Mouse (Mus musculus): Measurements from ENCODE around the gene Ripor3. TPM values are rescaled to one million over a fixed set of nuclear protein-coding genes. Genes with fewer than 3 reads are reported as not detected.

The Ripor3 gene
- polyA plus RNA-seq, 1 experiment from 2014 or later: 0.93 TPM

DNA sequence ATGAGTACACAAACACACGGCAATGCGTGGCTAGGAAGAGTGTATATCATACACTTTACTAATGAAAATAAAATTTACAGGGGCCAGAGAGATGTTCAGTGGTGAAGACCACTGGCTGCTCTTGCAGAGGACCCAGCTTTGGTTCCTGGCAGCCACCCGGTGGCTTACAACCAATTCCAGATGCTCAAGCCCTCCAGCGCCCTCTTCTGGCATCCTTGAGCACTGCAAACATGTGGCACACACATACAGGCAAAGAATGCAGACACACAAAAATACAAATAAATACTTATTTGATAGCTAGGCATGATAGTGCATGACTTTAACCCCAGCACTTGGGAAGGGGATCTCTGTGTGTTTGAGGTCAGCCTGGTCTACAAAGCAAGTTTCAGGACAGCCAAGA, 36.0 kb upstream of the Ripor3 start:
- DNase-seq (ENCODE audit: extremely low spot score, low spot score): no peak

DNA sequence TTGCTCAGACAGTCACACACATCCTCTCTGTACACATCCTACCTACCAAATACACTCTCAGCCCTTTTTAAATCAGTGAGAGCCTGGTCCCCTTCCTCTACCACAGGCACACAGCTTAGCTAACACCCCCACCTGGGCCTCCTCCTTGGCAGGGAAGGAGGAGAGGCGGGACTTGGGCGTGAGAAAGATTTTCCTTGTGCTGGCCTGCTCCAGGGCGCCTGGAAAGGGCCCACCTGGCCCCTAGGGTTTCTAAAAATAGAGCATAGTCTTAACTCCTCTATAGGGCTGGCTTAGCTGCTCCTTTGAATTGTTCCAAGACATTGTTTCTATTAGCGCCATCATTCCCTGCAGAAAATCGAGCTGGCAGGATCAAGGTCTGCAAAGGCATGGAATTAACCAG, 35.4 kb upstream of the Ripor3 start:
- no peak for DNase-seq (ENCODE audit: extremely low spot score, low spot score)
- H3K27ac ChIP-seq: 0 out of 2 replicates have a peak overlapping the region, but pooled peaks have one; percentile 30
- no peaks in the 10 kb centered on the region for H3K36me3 ChIP-seq (replicated peaks)
- no peak overlapping the region for H3K4me3 ChIP-seq
- H3K27me3 ChIP-seq (ENCODE audit: poor library complexity, severe bottlenecking): peaks cover 43% of the 10 kb centered on the region
- 27% methylated on average over 5 of the region's 5 CpGs for WGBS
- H3K9me3 ChIP-seq: no peaks in the 10 kb centered on the region
- peaks cover 35% of the 10 kb centered on the region for H3K4me1 ChIP-seq

More for the DNA sequence above, 36.0 kb upstream of the Ripor3 start:
- Histone ChIP-seq H3K9me3 (no peaks in the 10 kb centered on the region), H3K27me3 (ENCODE audit: poor library complexity, severe bottlenecking) (peaks cover 50% of the 10 kb centered on the region), H3K27ac (no peak overlapping the region), H3K36me3 (replicated peaks) (no peaks in the 10 kb centered on the region), H3K4me1 (peaks cover 36% of the 10 kb centered on the region), H3K4me3 (no peak overlapping the region)
- 77% methylated on average over 4 of the region's 4 CpGs for WGBS

DNA sequence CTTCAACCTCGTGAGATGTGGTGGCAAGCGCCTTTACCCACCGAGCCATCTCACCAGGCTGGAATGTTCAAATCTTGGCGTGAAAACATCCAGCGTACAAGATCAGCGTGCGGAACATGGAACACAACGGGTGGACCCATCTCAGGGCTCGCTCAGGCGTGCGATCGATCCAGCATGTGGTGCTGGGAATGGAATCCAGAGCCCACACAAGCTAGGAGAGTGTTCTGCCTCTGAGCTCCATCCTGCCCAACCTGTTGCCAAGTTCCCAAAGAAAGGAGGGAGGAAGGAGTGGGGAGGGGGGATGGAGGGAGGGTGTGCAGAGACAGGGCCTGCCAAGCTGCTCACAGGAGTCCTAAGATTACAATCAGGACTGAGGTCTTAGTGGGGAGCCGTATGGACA, 34.9 kb upstream of the Ripor3 start:
- Histone ChIP-seq H3K9me3 (no peaks in the 10 kb centered on the region), H3K27ac (0 out of 2 replicates have a peak overlapping the region, but pooled peaks have one; percentile 30), H3K4me1 (peaks cover 35% of the 10 kb centered on the region), H3K27me3 (ENCODE audit: poor library complexity, severe bottlenecking) (peaks cover 39% of the 10 kb centered on the region), H3K36me3 (replicated peaks) (no peaks in the 10 kb centered on the region), H3K4me3 (no peak overlapping the region)
- 71% methylated on average over 13 of the region's 13 CpGs for WGBS
- no peak for DNase-seq (ENCODE audit: extremely low spot score, low spot score)

DNA sequence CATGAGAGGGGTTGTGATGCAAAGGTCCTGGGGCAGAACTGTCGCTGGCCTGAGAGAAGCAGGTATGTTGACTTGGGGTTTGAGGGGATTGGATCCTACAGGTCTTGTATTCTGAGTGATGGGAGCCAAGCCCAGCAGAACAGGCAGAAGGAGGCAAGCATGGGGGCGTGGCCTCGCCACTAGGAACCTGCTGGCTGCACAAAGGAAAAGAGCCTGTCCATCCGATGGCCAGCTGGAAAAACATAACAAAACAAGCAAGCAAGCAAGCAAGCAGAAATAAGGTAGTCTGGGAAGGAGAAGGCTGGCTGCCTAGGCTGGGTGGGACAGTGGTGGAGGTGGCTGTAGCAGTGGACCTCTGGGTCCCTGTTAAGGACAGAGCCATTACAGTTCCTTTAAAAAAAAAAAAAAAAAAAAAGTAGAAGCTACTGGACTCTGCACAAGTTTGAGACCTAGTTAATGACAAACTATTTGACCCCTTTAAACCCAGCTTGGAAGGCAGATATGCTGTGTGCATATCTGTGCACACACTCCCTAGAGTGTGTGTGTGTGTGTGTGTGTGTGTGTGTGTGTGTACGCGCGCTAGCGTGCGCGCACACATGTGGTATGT, 34.4 kb upstream of the Ripor3 start:
- peaks cover 30% of the 10 kb centered on the region for H3K4me1 ChIP-seq
- H3K4me3 ChIP-seq: no peak overlapping the region
- no peaks in the 10 kb centered on the region for H3K36me3 ChIP-seq (replicated peaks)
- WGBS: 68% methylated on average over 10 of the region's 10 CpGs
- H3K27ac ChIP-seq: no peak overlapping the region
- H3K27me3 ChIP-seq (ENCODE audit: poor library complexity, severe bottlenecking): peaks cover 33% of the 10 kb centered on the region
- no peaks in the 10 kb centered on the region for H3K9me3 ChIP-seq
- DNase-seq (ENCODE audit: extremely low spot score, low spot score): no peak

DNA sequence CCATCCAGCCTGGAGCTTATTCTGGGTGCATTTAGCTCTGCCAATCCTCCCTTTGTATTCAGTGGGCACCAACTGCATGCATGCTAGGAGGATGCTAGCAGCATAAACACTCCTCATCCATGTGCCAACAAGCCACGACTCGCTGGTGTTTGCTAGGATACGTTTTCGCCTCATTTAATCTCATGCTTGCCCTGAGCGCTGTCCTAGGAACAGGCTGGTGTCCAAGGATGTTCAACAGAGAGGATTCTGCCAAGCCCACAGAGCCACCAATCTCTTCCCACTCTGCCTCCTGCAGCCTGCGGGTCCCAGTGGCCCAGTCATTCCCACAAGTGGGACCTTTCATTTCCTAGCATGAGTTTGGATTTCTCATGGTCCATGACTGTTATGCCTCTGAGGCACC, 31.6 kb upstream of the Ripor3 start:
- H3K27ac ChIP-seq: no peak overlapping the region
- peaks cover 21% of the 10 kb centered on the region for H3K4me1 ChIP-seq
- WGBS: 83% methylated on average over 6 of the region's 6 CpGs
- H3K27me3 ChIP-seq (ENCODE audit: poor library complexity, severe bottlenecking): 0 out of 2 replicates have a peak, but pooled peaks cover 5% of the 10 kb centered on the region
- no peak for DNase-seq (ENCODE audit: extremely low spot score, low spot score)
- H3K36me3 ChIP-seq (replicated peaks): no peaks in the 10 kb centered on the region
- no peak overlapping the region for H3K4me3 ChIP-seq
- no peaks in the 10 kb centered on the region for H3K9me3 ChIP-seq

DNA sequence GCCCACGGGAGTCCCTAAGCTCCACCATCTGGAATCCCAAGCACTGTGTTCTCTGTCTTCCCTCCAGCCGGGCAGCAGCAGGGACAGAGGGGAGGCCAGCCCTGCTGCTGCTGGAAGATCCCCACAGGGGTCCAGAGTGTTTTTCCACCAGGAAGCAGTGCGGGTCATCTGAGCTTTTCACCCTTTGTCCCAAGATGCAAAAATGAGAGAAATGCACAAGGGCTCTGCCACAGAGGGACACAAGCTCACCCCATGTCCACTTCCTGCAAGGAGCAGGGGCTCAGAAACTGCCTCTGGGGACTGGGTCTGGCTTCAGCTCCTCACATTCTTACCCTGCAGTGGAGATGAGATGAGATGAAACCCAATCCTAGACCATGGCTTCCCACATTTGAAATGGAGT, 30.3 kb upstream of the Ripor3 start:
- H3K9me3 ChIP-seq: no peaks in the 10 kb centered on the region
- 0 out of 2 replicates have a peak, but pooled peaks cover 4% of the 10 kb centered on the region for H3K27me3 ChIP-seq (ENCODE audit: poor library complexity, severe bottlenecking)
- no peaks in the 10 kb centered on the region for H3K36me3 ChIP-seq (replicated peaks)
- peaks cover 20% of the 10 kb centered on the region for H3K4me1 ChIP-seq
- H3K4me3 ChIP-seq: no peak overlapping the region
- no peak overlapping the region for H3K27ac ChIP-seq
- DNase-seq (ENCODE audit: extremely low spot score, low spot score): no peak
- WGBS: 47% methylated on average over 3 of the region's 3 CpGs

DNA sequence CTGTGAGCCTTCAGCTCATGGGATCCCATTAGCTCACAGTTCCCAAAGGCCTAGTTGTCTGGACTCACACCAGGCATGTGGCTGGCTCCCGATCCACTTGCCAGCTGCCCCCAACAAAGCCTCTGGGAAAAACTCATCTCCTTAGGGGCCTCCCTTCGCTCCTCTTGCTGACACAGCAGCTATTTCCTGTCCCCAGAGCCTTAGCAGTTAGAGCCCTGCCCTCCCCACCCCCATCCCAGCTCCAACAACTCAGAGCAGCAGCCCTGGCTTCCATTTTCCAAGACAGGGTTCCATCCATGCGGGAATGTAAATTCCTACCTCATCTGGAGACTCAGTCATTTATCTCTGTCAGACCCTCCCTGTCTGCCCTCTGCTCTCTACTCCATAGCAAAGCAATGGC, 26.6 kb upstream of the Ripor3 start:
- H3K36me3 ChIP-seq (replicated peaks): no peaks in the 10 kb centered on the region
- H3K4me1 ChIP-seq: peaks cover 14% of the 10 kb centered on the region; the same call in 1 of the 2 replicates
- no peak overlapping the region for H3K27ac ChIP-seq
- H3K4me3 ChIP-seq: no peak overlapping the region
- DNase-seq (ENCODE audit: extremely low spot score, low spot score): no peak
- no peaks in the 10 kb centered on the region for H3K27me3 ChIP-seq (ENCODE audit: poor library complexity, severe bottlenecking)
- 69% methylated on average over 3 of the region's 3 CpGs for WGBS
- no peaks in the 10 kb centered on the region for H3K9me3 ChIP-seq

DNA sequence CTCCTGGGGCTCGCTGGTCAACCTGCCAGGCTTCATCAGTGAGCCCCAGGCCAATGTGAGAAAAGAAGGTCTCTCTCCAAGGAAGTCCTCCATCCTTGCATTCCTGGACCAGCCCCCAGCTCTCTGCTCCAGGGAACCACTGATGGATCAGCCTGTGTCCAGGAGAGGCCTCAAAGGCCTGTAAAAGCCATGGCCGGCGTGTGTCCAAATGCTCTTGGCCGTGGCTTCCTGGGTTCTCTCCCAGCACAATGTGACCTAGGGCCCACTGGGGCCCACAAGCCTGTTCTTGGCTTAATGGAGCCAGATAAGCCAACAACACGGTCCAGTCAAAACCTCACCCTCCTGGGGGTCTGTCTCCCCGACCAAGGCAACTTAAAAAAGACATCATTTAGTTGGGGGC, 25.5 kb upstream of the Ripor3 start:
- H3K27me3 ChIP-seq (ENCODE audit: poor library complexity, severe bottlenecking): no peaks in the 10 kb centered on the region
- H3K36me3 ChIP-seq (replicated peaks): no peaks in the 10 kb centered on the region
- no peak overlapping the region for H3K27ac ChIP-seq
- WGBS: 83% methylated on average over 6 of the region's 6 CpGs
- H3K4me3 ChIP-seq: no peak overlapping the region
- H3K4me1 ChIP-seq: peaks cover 20% of the 10 kb centered on the region; the same call in 1 of the 2 replicates
- H3K9me3 ChIP-seq: no peaks in the 10 kb centered on the region
- no peak for DNase-seq (ENCODE audit: extremely low spot score, low spot score)

DNA sequence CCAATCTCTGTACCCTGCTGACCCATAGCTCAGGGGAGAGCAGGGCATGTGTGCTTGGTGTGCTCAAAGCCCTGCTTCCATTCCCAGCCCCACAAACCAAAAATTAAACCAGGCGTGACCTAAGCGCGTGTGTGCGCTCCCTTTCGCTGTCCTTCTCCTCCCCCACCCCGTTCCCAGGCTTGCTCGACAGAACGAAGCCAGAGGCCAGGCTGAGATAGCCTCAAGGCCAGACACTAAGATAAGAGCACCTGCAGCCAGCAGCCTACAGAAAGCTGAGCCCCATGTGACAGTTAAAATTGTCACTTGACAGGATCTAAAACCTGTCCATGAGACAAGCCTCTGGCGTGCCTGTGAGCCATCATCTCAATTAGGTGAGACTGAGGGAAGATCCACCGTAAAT, 23.5 kb upstream of the Ripor3 start:
- Histone ChIP-seq H3K4me1 (peaks cover 15% of the 10 kb centered on the region; the same call in 1 of the 2 replicates), H3K36me3 (replicated peaks) (no peaks in the 10 kb centered on the region), H3K9me3 (peaks cover 2% of the 10 kb centered on the region; the same call in 1 of the 2 replicates), H3K4me3 (no peak overlapping the region), H3K27ac (no peak overlapping the region), H3K27me3 (ENCODE audit: poor library complexity, severe bottlenecking) (no peaks in the 10 kb centered on the region)
- WGBS: 77% methylated on average over 10 of the region's 10 CpGs
- no peak for DNase-seq (ENCODE audit: extremely low spot score, low spot score)

DNA sequence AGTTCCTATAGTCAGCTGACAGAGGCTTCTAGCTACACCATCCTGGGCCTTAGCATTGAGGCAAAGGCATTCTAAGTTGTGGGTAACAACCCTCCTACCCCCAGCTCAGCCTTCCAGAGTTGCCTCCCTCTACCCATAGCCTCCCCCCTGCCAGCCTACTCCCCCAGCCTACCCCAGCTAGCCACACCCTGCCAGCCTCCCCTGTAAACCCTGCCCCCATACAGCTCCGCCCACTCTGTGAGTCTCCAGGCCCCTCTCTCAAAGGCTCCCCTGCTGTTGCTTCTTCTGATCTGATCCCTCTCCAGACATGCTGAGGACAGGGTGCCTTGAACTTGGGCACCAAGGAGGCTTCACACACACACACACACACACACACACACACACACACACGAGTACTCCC, 21.4 kb upstream of the Ripor3 start:
- Histone ChIP-seq H3K4me3 (no peak overlapping the region), H3K27me3 (ENCODE audit: poor library complexity, severe bottlenecking) (no peaks in the 10 kb centered on the region), H3K9me3 (peaks cover 9% of the 10 kb centered on the region; the same call in 1 of the 2 replicates), H3K27ac (no peak overlapping the region; the same call in 1 of the 2 replicates), H3K36me3 (replicated peaks) (no peaks in the 10 kb centered on the region), H3K4me1 (peaks cover 11% of the 10 kb centered on the region; the same call in 1 of the 2 replicates)
- WGBS: 78% methylated on average over 2 of the region's 2 CpGs
- DNase-seq (ENCODE audit: extremely low spot score, low spot score): no peak

DNA sequence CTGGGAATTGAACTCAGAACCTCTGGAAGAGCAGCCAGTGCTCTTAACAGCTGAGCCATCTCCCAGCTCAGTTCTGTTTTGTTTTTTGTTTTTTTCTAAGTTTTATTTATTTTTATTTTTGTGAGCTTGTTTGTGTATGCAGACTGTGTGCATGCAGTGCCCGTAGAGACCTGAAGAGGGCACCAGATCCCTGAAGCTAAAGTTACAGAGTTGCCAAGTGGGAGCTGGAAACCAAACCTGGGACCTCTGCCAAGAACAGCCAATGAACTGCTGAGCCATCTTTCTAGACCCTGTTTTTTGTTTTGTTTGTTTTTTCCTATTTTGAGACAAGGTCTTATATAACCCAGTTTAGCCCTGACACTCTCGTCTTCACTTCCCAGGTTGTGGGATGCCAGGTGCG, 18.0 kb upstream of the Ripor3 start:
- Histone ChIP-seq H3K27me3 (ENCODE audit: poor library complexity, severe bottlenecking) (no peaks in the 10 kb centered on the region), H3K4me3 (no peak overlapping the region), H3K27ac (no peak overlapping the region), H3K9me3 (peaks cover 9% of the 10 kb centered on the region; the same call in 1 of the 2 replicates), H3K36me3 (replicated peaks) (no peaks in the 10 kb centered on the region), H3K4me1 (peaks cover 8% of the 10 kb centered on the region; the same call in 1 of the 2 replicates)
- 94% methylated on average over 3 of the region's 3 CpGs for WGBS
- DNase-seq (ENCODE audit: extremely low spot score, low spot score): no peak

DNA sequence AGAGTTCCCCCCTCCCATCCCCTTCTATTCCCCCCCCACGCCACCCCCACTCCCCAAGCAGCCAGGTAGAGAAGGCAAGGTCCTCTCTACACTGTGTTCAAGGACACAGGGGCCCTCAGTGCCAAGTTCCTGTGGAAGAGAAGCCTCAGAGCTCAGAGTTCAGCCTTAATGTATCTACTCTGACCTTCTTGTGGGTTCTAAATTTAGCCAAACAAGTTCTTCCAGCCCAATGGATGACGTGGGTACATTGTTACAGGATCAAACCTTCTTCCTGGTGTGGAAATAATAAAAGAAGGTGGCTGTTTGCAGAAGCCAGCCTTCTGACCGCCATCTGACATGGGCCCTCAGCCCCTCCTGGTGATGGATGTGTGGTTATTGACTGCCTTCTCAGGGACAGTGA, 16.0 kb upstream of the Ripor3 start:
- H3K9me3 ChIP-seq: peaks cover 9% of the 10 kb centered on the region; the same call in 1 of the 2 replicates
- no peaks in the 10 kb centered on the region for H3K27me3 ChIP-seq (ENCODE audit: poor library complexity, severe bottlenecking)
- H3K4me1 ChIP-seq: 0 out of 2 replicates have a peak, but pooled peaks cover 4% of the 10 kb centered on the region
- DNase-seq (ENCODE audit: extremely low spot score, low spot score): no peak
- H3K36me3 ChIP-seq (replicated peaks): no peaks in the 10 kb centered on the region
- no peak overlapping the region for H3K27ac ChIP-seq
- H3K4me3 ChIP-seq: no peak overlapping the region
- WGBS: 66% methylated on average over 3 of the region's 3 CpGs

DNA sequence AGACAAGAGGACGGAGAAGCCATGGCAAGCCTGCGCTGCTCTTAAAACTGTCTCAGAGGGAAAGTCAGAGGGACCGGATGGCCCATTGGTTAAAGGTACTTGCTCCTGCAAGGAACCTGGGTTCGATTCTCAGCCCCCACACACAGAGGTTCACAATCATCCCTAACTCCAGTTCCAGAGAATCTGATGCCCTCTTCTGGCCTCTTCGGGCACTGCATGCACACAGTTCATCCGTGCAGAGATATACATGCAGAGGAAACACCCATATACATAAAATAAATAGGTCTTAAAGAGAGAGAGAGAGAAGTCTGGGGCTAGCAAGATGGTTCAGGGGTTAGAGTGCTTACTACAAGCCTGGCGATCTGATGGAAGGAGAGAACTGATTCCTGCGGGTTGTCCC, 15.5 kb upstream of the Ripor3 start:
- H3K36me3 ChIP-seq (replicated peaks): no peaks in the 10 kb centered on the region

More for the DNA sequence above, 15.5 kb upstream of the Ripor3 start:
- H3K27ac ChIP-seq: no peak overlapping the region
- 0 out of 2 replicates have a peak, but pooled peaks cover 5% of the 10 kb centered on the region for H3K4me1 ChIP-seq
- no peaks in the 10 kb centered on the region for H3K27me3 ChIP-seq (ENCODE audit: poor library complexity, severe bottlenecking)
- H3K9me3 ChIP-seq: peaks cover 9% of the 10 kb centered on the region; the same call in 1 of the 2 replicates
- WGBS: 92% methylated on average over 8 of the region's 8 CpGs
- H3K4me3 ChIP-seq: no peak overlapping the region
- no peak for DNase-seq (ENCODE audit: extremely low spot score, low spot score)

All from forebrain, embryonic 10.5 days (tissue).